Mouse (Mus musculus): ENCODE data around the gene Fibcd1. TPM values are rescaled to one million over a fixed set of nuclear protein-coding genes. Genes with fewer than 3 reads are reported as not detected.

Fibcd1 gene
- total RNA-seq, 2 experiments from 2014 or later: not detected

DNA sequence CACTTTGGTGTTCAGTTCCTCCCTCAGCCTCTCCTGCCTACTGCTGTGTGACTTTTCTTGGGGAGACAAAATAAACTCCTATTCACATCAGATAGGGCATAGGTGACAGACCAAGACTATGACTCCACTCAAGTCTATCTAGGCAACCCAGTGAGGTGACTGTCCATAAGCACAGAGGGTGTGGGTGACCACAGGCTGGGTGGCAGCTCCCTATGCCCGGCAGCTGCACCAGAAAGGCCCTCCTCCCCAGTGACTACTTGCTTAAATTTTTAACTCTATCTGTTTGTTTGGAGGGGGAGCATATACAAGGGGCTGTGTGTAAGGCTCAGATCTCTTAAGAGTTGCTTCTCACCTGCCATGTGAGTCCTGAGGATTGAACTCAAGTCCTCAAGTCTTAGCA is 17.1 kb upstream of the Fibcd1 start:
- DNase-seq: no peak
- intact Hi-C loops (cut with DNase I): no loop called here

DNA sequence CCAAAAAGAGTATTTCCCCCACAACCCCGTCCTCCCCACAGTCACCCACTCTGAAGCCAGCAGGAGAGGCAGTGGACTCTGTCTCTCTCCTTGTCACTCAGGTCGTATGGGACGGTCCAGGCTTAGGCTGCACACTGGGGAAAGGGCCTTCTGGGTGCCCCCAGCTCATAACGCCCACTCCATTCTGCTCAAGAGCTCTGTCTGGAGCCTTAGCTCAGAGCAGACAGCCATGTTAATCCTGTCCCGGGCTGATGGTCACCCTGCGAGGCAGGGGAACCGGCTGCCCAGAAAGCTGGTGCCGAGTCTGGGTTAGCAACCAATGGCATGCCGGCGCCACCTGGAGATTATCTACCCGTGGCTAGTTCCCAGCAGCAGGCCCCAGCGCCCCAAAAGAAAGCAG is 12.7 kb upstream of the Fibcd1 start:
- intact Hi-C loops (cut with DNase I): no loop called here
- DNase-seq: no peak

DNA sequence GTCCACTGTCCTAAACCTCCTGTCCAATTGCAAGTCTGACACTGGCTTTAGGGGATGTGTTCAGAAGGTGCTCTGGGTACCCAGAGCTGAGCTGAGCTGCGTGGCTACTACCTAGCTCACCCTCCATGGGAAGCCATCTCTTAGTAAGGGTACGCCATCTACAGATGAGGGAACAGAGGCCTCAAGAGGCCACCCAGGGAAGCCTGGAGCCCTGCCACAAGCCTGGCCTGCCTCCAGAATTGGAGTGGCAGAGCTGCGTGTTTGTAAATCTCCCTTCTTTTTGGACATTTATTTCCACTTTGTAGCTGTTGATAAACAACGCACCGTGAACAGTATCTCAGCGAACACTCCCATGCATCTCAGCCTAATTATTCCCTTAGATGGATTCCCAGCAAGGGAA is 11.4 kb upstream of the Fibcd1 start:
- intact Hi-C loops (cut with DNase I): no loop called here
- no peak for DNase-seq

DNA sequence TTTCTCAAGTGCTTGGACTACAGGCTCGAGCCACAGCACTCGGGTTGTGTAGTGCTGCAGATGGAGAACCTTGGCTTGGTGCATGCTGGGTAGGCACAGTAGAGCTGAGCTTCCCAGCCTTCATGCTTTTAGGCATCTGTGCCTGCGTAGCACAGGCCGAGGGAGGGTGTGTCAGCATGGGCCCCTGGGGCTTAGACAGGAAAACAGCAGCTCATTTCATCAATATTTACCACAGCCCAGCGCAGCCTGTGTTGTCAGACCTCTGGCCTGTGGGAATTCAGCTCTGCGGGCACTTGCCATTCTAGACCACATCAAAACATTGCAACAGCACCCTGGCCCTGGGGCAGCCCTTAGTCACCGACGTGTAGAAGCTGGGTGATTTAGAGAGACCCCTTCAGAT is 10.2 kb upstream of the Fibcd1 start:
- intact Hi-C loops (cut with DNase I): no loop called here
- no peak for DNase-seq

DNA sequence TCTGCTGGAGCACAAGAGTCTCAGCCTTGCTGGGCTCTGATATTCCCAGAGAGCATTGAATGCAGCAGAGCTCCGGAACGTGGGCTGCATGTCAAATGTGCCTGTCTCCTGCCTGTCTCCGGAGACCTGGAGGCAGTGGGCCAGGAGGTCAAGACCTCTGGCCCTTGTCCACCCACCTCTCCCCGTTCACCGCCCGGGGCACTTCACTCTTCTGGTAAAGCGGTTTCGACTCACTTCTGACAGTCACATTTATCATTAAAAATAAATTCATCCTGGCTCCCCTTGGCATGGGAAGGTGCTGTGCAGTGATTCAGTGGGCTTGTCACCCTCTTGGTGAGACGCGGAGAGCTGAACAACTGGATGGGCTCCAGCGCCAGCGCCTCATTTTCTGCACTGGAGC is 4.3 kb upstream of the Fibcd1 start:
- intact Hi-C loops (cut with DNase I): no loop called here

DNA sequence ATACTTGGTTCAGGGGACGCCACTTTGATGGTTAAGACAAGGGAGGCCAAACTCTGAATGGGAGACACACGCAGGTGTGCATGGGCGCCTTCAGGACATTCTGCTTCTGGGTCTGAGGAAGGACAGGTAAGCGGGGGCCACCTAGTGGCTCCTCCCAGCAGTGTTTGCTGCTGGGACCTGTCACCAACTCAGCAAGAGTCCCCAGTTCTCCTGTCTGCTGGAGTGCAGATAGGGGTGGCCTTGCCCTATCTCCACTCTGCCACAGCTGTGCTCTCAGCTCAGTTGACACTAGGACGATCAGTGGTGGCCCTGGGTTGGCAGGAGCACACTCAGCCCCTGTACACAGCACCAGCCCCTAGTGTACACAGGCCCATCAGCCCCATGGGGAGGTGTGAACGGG is 2.1 kb upstream of the Fibcd1 start:
- intact Hi-C loops (cut with DNase I): no loop called here
- DNase-seq: no peak

More for the DNA sequence above, 4.3 kb upstream of the Fibcd1 start:
- no peak for DNase-seq

DNA sequence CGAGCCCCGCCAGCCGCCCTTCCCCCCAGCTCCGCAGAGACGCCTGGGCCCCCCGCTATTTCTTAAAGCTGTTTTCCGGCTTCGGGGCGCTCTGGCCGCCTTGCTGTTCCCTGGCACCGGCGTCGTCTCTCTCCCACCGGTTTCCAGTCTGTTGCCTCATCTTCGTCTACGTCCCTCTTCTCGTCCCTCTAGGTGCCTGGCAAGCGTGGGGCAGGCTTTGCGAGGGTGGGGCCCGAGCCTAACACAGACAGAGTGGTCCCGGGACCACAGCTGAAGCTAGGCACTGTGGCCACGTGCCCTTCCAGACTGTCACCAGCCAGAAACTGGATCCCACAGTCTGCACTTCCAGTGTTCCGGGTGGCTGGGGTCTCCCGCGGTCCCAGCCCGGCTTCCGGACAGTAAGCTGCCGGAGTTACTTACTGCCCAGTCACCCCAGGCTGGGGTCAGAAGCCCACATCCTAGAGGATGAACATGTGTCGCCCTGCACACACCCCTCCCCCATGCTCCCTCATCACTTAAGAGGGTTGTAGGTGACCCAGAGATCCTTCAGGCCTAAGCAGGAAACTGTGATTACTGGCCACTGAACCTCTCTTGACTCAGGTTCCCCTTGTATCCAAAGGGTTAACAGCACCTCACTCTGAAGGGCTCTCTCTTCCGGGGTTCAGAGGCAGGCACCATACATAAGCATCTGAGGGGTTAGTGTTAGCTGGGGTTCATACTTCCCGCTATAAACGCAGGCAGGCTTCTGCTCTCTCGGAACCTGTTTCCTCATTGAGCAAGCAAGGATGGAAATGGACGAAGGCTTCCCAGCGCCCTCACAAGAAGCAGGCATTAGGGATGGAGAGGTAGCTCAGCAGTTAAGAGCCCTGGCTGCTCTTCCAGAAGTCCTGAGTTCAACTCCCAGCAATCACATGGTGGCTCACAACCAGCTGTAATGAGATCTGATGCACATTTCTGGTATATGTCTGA is 1.2 kb upstream of the Fibcd1 start:
- DNase-seq: no peak
- intact Hi-C loops (cut with DNase I): no loop called here

DNA sequence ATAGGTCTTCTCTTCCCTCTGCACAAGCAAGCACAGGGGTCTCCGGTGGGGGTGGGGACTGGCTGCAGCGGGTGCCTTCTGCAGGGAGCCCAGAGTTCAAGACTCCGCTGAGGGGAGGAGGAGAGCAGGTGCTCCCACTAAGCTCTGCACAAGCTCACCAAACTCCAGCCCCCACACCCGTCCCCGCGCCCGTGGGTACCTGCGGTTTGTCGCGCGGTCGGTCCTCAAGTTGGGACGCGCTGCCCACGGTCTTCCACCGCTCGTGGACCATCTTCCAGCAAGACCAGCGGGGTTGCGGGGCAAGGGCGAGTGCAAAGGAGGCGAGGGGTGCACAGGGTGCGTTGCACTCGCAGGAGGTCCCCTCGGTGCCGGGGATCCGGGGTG is 301 bp downstream of the Fibcd1 start:
- intact Hi-C loops (cut with DNase I): no loop called here
- no peak for DNase-seq

DNA sequence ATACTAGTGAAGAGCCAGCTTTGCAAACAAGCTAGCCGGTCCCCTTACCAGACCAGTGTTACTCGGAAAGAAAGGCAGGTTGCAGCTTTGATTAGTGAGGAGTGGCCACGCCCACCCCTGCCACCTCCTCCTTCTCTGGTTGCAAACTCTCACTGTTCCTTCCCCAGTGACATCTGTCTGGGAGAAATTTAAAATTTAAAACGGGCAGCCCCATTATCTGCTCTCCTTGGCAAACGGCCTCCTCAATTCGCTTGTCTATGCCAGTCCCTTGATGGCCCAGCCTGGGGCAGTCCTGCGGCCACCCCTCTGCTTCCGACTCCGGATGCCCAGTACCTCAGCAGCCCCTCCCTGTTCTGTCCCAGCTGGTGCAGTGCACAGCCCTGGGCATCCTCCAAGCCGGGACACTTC is 1.1 kb downstream of the Fibcd1 start:
- no peak for DNase-seq
- intact Hi-C loops (cut with DNase I): no loop called here

DNA sequence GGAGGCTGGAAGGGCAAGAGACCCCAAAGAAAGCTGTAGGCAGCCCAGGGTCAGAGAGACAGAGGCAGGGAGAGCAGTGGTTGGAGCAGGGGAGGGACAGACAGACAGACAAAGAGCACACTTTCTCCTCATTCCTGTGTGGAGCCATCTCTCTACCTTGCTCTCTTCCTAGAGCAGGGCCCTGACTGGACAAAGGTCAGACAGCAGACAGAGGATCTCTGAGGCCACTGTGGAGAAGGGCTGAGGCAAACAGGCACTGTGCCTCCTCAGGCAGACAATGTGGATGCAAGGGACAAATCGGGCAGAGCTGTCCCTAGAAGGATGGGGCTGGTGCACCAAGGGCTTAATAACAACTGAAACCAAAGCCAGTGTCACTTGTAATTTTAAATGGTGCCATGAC is 6.9 kb downstream of the Fibcd1 start:
- intact Hi-C loops (cut with DNase I): no loop called here
- no peak for DNase-seq

DNA sequence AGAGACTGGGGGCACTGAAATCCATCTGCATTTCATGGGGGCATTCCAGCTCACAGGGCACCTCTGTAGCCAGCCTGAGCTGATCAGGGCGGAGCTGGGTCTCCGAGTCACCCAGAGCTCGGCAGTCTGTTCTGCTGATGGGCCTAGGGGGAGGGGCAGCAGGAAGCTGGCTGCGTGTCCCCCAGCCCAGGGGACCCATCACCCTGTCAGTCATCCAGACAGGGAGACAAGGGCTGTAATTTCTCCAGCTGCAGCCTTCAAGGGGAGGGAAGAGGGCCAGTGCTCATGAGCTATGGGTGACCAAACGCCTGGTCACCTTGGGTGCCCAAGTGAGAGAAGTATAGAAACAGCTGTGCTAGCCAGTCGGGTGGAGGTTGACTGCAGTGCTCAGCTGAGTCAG is 8.8 kb downstream of the Fibcd1 start:
- intact Hi-C loops (cut with DNase I): no loop called here
- DNase-seq: no peak

DNA sequence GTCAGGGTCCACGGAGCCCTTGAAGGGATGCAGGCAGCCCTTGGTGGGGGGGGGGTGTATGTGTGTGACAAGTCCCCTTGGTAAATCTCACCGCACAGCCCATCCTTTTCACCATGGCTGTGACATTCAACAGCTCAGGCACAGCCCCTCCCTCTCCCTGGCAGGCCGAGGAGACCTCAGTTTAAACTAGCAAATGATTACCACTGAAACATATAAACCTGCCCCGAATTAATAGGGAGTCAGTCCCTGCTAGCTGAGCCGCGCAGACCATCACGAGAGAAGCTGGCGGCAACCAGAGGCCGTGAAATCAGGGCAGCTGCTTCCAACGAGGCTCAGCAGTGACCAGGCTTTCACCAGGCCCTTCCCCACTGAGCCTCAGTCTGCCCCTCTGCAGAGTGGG is 9.7 kb downstream of the Fibcd1 start:
- intact Hi-C loops (cut with DNase I): no loop called here
- DNase-seq: no peak

DNA sequence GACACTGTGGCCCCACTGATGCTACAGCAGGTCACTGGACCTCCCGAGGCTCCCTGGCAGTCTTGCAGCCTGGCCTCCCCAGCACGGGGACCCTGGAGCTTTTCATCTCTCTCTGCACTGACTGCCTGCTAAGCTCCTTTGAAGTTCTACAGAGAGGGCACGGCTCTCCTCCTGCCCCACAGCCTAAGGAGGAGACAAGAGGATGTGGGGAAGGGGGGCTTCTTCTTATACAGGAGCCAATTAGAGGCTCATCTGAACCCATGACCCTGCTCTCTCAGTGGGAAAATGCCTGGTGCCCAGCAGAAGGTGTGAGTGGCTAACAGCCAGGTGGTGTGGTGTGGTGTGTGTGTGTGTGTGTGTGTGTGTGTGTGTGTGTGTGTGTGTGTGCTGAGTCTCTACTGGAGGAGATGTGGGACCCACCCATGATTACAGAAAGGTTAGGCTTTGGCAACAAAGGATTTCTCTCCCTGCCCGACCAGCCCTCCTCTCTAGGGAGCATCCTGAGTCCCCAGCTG is 17.4 kb downstream of the Fibcd1 start:
- no peak for DNase-seq
- intact Hi-C loops (cut with DNase I): no loop called here

DNA sequence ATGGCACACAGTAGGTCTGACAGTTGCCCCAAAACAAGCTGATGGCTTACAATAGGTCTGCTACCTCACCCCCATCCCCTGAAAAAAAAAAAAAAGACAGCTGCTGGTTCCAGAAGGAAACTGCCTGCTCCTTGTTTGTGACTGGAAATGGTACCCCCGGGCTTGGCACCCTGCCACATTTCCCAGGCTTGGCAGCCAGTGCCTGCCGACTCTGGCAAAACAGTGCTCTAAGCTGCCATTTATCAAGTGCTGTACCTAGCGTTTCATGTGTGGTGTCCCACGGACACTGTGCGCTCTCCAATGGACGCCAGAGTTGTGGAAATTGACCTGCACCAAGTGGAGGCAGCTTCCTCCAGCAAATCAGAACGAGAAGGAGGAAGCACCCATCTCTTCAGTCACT is 17.9 kb downstream of the Fibcd1 start:
- no peak for DNase-seq

DNA sequence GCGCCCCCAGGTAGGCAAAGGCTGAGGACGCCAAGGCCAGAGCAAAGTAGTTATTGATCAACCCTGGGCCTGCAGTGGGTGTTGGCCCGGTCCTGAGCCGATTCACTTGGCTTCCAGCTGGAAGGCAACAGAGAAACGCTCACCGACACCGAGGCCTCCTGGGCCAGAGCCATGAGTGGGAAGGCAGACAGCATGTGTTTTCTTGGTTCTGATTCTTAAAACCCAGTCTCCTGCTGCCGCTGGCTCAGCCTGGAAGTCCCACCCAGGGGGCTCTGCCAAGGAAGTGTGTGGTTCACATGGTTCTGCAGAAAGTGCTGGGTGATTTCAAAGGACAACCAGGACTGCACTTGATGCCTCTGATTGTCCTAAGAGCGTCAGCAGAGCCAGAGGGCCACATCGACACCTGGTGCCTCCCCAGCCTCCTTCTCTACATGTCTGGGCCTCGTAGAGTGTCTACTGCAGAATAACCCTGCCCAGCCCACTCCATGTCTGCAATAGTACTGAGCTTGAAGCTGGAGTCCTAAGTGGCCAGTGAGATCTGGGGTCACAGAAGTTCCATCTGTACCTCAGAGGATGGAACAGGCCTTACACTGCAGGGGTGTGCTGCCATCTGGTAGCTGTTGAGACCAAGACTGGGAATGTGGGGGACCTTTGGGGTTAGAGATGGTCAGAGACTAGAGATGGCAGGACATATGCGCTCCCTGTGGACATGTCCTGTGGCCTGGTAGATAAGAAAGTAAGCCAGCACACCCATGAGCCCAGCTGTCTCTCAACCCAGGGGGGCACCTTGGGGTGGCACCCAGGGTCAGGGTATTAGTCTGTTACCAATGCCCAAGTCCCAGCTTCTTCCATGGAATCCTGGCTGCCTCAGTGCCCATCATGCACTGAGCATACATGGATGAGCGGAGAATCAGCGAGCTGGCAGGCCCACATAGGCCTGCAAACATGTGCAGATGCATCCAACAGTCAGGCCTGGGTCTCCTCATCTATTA is 19.4 kb downstream of the Fibcd1 start:
- DNase-seq: no peak
- intact Hi-C loops (cut with DNase I): no loop called here

More for the DNA sequence above, 17.9 kb downstream of the Fibcd1 start:
- intact Hi-C loops (cut with DNase I): no loop called here

DNA sequence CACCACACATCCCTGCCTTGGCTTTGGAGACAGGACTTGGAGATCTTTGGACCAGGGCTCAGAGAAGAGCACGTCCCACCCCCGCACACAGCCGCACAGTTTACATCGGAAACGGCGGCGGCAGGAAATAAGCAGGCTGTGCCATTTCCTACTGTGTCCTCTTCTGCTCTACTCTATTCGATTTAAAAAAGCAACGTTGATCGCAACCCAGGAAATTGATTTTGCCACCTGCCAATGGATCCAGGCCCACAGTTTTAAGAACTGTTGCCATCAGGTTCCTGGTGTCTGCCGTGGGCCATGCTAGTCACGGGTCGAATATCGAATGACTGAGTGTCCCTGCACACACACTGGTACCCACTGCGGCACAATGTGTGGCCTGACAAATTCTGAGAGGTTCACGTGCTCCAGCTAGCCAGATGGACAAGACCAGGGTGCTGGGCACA is 20.3 kb downstream of the Fibcd1 start:
- no peak for DNase-seq
- intact Hi-C loops (cut with DNase I): no loop called here

DNA sequence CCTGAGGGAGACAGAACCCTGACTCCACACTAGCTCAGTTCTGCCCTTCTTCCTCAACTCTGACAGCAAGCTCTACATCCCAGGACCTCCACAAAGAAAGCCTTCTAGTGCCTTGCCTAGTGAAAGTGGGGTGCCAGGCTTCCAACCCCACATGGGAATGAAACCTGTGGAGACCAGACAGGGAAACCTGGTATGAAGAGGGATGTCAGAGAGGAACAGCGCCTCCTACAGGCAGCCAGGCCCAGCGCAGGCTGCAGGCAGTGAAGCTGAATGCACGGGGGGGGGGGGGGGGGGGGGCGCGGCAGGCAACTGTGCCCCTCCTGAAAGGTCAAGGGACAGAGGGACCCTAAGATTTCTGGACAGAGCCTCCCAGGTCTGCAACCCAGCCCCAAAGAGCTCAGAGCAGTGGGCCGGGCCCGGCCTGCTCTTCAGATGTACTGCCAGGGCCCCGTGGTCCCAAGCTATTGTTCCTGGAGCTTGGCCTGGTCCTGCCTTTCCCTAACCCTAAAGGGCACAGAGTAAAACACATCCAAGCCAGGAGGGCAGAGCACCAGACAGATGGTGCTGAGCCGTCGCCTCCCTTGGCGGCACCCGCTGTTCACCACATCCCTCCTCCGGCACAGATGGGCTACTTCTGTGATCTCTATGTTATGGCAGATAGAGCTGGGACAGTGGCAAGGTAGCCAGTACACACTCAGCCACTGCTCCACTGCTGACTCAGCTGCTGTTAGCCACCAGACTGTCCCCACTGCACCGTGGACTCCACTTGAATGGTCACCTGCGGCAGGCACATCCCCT is 21.7 kb downstream of the Fibcd1 start:
- no peak for DNase-seq
- intact Hi-C loops (cut with DNase I): no loop called here

DNA sequence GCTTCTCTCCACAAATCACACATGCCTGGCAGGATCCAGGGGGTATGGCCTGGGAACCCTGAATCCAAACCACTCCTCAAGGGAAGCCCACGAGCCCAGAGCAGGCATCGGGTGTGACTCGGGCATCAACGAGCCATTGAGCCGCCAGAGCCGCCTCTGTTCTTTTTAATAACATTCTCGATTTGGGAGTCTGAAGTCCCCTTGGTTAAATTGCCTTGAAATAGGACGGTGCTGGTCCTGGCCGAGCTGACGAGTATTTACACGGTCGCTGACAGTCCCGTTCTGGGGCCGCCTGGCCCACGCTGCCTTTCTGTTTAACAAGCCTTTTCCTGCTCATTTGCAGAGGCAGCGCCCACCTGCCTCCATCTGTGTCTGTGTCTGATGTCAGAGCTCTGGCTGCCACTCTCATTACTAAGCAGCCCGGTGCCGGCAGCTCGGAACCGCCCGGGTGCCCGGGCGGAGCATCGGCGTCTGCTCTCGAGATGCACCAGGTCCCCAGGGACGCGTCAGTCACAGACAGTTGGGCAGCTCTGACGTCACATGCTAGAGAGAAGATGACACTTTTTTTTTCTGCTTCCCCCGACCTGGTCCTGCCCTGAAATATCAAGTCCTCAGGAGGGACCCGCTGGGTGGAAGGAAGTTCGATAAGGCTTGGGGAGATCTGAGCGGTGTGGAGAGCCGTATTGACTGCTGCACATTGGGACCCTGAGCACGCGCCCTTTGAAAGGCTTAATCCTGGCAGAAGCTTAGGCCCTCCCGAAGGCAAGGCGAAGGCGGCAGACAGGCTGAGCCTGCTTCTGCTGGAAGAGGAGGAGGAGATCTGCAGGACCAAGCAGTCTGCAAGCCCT is 23.1 kb downstream of the Fibcd1 start:
- intact Hi-C loops (cut with DNase I): no loop called here
- no peak for DNase-seq

DNA sequence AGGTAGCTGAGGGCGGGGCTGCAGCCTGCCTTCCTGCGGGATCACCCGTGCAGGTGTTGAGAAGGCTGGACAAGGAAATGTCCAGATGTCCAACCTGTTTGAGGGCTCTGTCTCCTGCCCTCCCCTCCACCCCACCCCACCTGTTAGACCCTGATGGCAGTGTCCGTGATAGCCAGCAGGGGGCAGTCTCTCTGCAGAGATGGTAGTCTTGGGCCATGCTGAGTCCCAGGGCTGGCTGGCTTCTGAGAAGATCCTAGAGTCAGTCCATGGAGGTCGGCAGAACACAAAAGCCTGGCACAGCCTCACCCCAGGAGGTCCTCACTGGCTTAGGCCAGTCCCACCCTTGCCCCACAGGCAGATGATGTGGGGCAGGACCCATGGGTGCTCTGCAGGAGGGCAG is 30.4 kb downstream of the Fibcd1 start:
- intact Hi-C loops (cut with DNase I): loop anchor here (2.0 kb wide), 2 partner anchors 69 to 99 kb away; no protein-coding TSS in a partner anchor
- peak; percentile 52 to 69 for DNase-seq
